Mouse (Mus musculus): Measurements from ENCODE around the gene Cpn1.

- TF ChIP-seq CTCF (IDR thresholded peaks at IDR 0.05): no peak
- no peak for TF ChIP-seq EP300 (IDR thresholded peaks at IDR 0.05)
Observed at GRCm38 (mm10) chr19:43990362-43990761, 4.0 kb upstream of the Cpn1 start.

Measured in lung, postnatal 0 days (tissue).